Mouse (Mus musculus): ENCODE measurements around the gene Fcnb. TPM values are rescaled to one million over a fixed set of nuclear protein-coding genes. Genes with fewer than 3 reads are reported as not detected.

The Fcnb gene
- total RNA-seq, 2 experiments from 2014 or later = not detected

DNA sequence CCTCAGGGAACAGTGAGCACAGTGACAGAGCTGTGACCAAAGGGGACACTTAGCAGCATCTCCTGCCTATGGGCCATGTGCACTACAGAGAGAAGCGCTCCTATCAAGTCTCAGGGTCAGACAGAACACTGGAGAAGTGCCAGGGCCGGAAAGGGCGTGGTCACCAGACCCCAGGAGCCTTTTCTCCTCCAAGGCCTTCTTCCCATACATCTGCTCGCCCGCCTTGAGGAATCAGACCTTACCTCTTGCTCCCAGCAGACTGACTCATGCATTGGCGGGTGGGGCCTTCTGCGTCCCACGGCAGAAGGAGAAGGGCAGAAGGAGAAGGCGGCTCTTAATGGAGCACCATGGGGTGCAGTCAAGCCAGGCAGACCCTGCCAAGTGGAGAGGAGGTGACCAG, 52.8 kb downstream of the Fcnb start:
- DNase-seq = no peak

Other genes with a start within 250 kb of the Fcnb start
- 10 to 100 TPM; 52.3 to 77.1 TPM for gene Col5a1, start 198.5 kb downstream of the Fcnb start, total RNA-seq (2021)
- gene Olfm1, start 108.1 kb upstream of the Fcnb start, total RNA-seq (2021) = 10 to 100 TPM; 11.9 to 14.5 TPM